Mouse (Mus musculus): ENCODE measurements at regions not wholly inside any gene's neighbourhood (a gene's known extent, or its start where the extent isn't known, plus 50 kb on each side); places are given as distances from the start of the nearest gene placed in this dataset.

- H3K27ac ChIP-seq = no peak overlapping the region
- no peak for DNase-seq (ENCODE audit: extremely low spot score in 1 of 2, low spot score in 2 of 2)
- TF ChIP-seq CTCF (IDR thresholded peaks at IDR 0.05) = no peak
Observed at GRCm38 (mm10) chr7:136342822-136343221, 551.6 kb upstream of the Mgmt start.

DNA sequence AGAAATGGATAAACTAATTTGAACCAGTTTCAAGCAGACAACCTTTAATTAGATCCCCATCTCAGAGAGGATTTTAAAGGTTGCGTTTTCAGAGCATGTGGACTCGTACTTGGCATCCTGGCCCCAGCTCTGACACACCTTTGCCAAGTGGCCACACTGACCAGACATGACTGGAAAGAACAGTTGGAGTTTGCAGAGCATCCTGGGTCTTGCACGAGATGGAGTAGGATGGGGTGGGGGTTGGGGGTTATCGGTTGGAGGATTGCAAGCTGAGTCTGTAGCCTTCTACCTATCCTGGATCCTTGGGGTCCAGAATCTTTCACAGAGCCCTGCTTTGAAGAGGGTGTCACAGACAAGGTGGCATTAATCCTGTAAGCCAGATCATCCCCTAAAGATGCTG is 550.9 kb upstream of the Mgmt start:
- DNase-seq (ENCODE audit: extremely low spot score in 1 of 2, low spot score in 2 of 2) = no peak
- Histone ChIP-seq H3K27ac (no peak overlapping the region), H3K4me3 (no peak overlapping the region)
- TF ChIP-seq CTCF (IDR thresholded peaks at IDR 0.05) = no peak
- intact Hi-C loops (cut with DNase I) = no loop called here

More at GRCm38 (mm10) chr7:136342822-136343221, 551.6 kb upstream of the Mgmt start:
- intact Hi-C loops (cut with DNase I) = no loop called here
- no peak overlapping the region for H3K4me3 ChIP-seq

GRCm38 (mm10) chr7:136345051-136345450 is 549.4 kb upstream of the Mgmt start:
- DNase-seq (ENCODE audit: extremely low spot score in 1 of 2, low spot score in 2 of 2) = no peak
- H3K27ac ChIP-seq = no peak overlapping the region
- no peak overlapping the region for H3K4me3 ChIP-seq
- intact Hi-C loops (cut with DNase I) = no loop called here
- no peak for TF ChIP-seq CTCF (IDR thresholded peaks at IDR 0.05)

GRCm38 (mm10) chr7:136346531-136346930 is 547.9 kb upstream of the Mgmt start:
- Histone ChIP-seq H3K4me3 (no peak overlapping the region), H3K27ac (no peak overlapping the region)
- intact Hi-C loops (cut with DNase I) = no loop called here
- no peak for TF ChIP-seq CTCF (IDR thresholded peaks at IDR 0.05)
- DNase-seq (ENCODE audit: extremely low spot score in 1 of 2, low spot score in 2 of 2) = no peak

GRCm38 (mm10) chr7:136348309-136348708 is 546.1 kb upstream of the Mgmt start:
- no peak for TF ChIP-seq CTCF (IDR thresholded peaks at IDR 0.05)
- no peak for DNase-seq (ENCODE audit: extremely low spot score in 1 of 2, low spot score in 2 of 2)
- intact Hi-C loops (cut with DNase I) = no loop called here
- no peak overlapping the region for H3K27ac ChIP-seq
- no peak overlapping the region for H3K4me3 ChIP-seq

GRCm38 (mm10) chr7:136349651-136350050 is 544.8 kb upstream of the Mgmt start:
- H3K4me3 ChIP-seq = no peak overlapping the region
- intact Hi-C loops (cut with DNase I) = no loop called here
- no peak for DNase-seq (ENCODE audit: extremely low spot score in 1 of 2, low spot score in 2 of 2)
- no peak for TF ChIP-seq CTCF (IDR thresholded peaks at IDR 0.05)
- H3K27ac ChIP-seq = no peak overlapping the region

DNA sequence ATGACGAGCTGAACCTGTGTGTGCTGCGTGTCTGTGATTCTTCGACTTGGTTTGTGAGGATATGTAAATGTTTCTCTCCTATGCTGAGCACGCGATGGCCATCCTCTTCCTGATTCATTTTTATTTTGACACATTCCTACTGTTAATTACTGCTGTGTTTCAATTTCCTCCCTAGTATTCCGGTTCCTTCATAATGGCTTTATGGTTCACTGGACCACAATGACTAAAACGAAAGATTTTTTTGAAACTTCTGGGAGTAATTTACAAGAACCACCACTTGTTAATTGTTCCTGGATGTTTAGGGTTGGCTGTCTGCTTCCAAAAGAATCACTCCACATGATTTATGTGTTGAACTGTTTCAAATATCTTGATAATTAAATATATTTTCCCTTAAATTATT is 537.4 kb upstream of the Mgmt start:
- Histone ChIP-seq H3K27ac (no peak overlapping the region), H3K4me3 (no peak overlapping the region)
- intact Hi-C loops (cut with DNase I) = no loop called here
- TF ChIP-seq CTCF (IDR thresholded peaks at IDR 0.05) = no peak
- DNase-seq (ENCODE audit: extremely low spot score in 1 of 2, low spot score in 2 of 2) = no peak

- no peak overlapping the region for H3K27ac ChIP-seq
- DNase-seq (ENCODE audit: extremely low spot score in 1 of 2, low spot score in 2 of 2) = no peak
- no peak overlapping the region for H3K4me3 ChIP-seq
- TF ChIP-seq CTCF (IDR thresholded peaks at IDR 0.05) = no peak
- intact Hi-C loops (cut with DNase I) = no loop called here
Observed at GRCm38 (mm10) chr7:136365318-136366211, 528.8 kb upstream of the Mgmt start.

DNA sequence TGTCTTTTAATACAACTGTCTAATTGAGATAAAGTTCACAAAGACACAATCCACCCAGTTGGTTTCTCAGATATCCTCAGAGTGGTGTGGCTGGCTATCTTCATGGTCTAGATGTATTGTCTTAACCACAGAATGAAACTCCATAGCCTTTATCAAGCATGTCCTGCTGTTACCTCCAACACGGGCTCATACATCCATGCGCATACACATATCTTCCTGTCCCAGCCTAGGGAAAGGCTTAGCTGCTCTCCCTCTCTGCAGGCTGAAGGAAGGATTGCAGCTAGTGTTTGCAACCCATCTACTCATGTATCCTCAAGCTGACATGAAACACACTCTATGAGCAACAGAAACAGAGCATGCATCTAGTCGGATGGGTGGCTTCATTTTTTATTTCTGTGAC is 517.2 kb upstream of the Mgmt start:
- no peak overlapping the region for H3K4me3 ChIP-seq
- no peak; the same call in 1 of the 2 replicates for TF ChIP-seq CTCF (IDR thresholded peaks at IDR 0.05)
- intact Hi-C loops (cut with DNase I) = no loop called here
- H3K27ac ChIP-seq = no peak overlapping the region
- DNase-seq (ENCODE audit: extremely low spot score in 1 of 2, low spot score in 2 of 2) = no peak

- intact Hi-C loops (cut with DNase I) = no loop called here
- Histone ChIP-seq H3K27ac (no peak overlapping the region), H3K4me3 (no peak overlapping the region)
- TF ChIP-seq CTCF (IDR thresholded peaks at IDR 0.05) = no peak
- DNase-seq (ENCODE audit: extremely low spot score in 1 of 2, low spot score in 2 of 2) = no peak
Observed at GRCm38 (mm10) chr7:136377742-136378141, 516.7 kb upstream of the Mgmt start.

DNA sequence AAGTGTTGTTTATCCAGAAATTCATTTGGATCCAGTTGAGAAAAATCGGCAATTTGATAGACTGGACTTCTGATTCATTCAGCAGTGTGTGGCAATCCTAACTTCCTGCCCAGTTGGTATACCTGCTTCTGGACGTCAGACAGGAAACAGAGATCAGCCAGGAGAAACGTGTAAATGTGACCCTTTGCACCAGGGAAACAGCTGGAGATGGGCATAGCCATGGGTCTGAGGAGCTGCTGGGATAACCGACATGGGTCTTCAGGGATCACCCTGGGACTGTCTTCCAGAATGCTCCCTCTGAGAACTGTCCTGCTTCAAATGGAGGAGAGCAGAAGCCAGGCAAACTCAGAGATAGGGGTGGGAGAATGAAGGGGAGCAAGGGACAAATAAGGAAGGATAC is 516.1 kb upstream of the Mgmt start:
- TF ChIP-seq CTCF (IDR thresholded peaks at IDR 0.05) = no peak
- no peak overlapping the region for H3K4me3 ChIP-seq
- H3K27ac ChIP-seq = no peak overlapping the region
- DNase-seq (ENCODE audit: extremely low spot score in 1 of 2, low spot score in 2 of 2) = no peak
- intact Hi-C loops (cut with DNase I) = no loop called here

DNA sequence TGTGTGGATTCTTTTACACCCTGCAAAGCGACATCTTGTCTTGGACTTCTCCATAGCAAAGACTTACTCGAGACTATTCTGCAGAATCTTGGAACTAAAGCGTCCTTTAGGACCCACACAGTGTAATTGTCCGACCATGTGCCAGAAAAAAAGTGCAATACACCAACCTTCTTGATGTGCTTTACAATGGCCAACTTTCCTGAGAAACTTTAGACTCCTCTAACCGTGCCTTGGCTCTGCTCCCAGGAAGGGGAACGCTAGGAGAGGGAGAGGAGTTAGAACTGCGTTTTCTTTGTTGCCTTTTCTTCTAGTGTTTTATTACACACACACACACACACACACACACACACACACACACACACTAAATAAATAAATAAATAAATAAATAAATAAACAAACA is 515.1 kb upstream of the Mgmt start:
- no peak for TF ChIP-seq CTCF (IDR thresholded peaks at IDR 0.05)
- H3K4me3 ChIP-seq = no peak overlapping the region

GRCm38 (mm10) chr7:136379741-136380140 is 514.7 kb upstream of the Mgmt start:
- H3K4me3 ChIP-seq = no peak overlapping the region
- DNase-seq (ENCODE audit: extremely low spot score in 1 of 2, low spot score in 2 of 2) = no peak
- H3K27ac ChIP-seq = no peak overlapping the region
- TF ChIP-seq CTCF (IDR thresholded peaks at IDR 0.05) = no peak
- intact Hi-C loops (cut with DNase I) = no loop called here

More for the DNA sequence above, 515.1 kb upstream of the Mgmt start:
- no peak for DNase-seq (ENCODE audit: extremely low spot score in 1 of 2, low spot score in 2 of 2)
- H3K27ac ChIP-seq = no peak overlapping the region
- intact Hi-C loops (cut with DNase I) = no loop called here

Measured in left cerebral cortex, adult 2 months (tissue).